Mouse (Mus musculus) spleen, postnatal 4 days (tissue): Measurements from ENCODE around the gene Ubash3a.

Source experiments
- DNase-seq, 2 experiments: peaks; one replicate each; pipeline ENCODE4 v3.0.0; 2022; ENCODE audit warnings: low spot score in 2 of 2

Ubash3a gene

DNA sequence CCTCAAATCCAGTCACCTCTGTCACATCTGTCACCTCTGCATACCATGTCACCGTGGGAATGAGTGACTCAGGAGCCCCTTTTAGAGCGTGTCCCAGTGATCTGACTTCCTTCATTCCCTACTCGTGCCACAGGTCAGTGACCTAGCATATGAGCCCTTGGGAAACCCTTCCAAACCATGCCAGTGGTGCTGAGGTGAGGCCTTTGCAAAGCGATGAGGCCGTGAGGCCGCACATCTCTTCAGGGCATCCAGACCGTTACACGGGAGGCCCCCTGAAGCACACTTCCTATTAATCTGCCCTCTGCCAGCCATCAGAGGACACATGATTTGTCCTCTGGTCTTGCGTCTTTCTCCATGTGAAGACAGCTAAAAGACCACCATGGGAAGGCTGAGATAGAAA lies 71.9 kb downstream of the Ubash3a start:
- no peak for DNase-seq

DNA sequence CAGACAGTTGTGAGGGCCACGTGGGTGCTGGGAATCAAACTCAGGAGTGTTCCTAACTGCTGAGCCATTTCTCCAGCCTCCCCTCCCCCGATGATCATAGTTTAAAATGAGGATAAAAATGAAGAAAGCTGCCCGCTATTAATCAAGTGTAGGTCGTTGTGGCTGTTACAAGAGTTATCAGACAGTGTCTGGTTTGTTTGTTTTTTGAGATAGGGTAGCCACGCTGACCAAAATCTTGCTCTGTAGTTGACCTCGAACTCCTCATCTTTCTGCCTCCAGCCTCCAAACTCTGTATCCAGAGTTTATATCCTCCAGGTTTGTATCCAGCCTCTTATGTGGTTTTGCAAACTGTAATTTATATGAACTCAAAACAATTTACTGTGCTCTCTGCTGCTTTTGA lies 72.6 kb downstream of the Ubash3a start:
- DNase-seq: no peak

- DNase-seq: no peak
Observed at GRCm38 (mm10) chr17:31281830-31282686, 74.4 kb downstream of the Ubash3a start.

DNA sequence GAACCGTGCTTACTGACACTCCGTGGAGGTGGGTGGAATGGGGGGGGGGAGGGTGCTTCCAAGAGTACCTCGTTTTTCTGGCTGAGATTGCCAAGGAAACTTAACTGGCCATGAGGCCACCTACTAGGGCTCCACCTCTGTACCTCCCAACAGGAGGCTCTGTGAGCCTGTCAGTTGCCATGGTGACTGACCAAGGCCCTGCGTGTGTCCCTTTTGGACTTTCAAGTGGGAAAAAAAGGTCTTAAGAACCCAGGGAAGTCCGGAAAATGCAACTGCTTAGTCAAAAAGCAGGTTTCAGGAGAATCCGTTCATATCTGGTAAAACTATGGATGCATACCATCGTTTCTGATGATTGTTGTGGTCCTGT lies 75.0 kb downstream of the Ubash3a start:
- DNase-seq: no peak

GRCm38 (mm10) chr17:31285867-31286266 lies 78.2 kb downstream of the Ubash3a start:
- no peak for DNase-seq

- DNase-seq: no peak
Observed at GRCm38 (mm10) chr17:31286492-31286891, 78.8 kb downstream of the Ubash3a start, which contains the start of gene Slc37a1. Slc37a1 (plus strand) TSS chr17:31286792.

DNA sequence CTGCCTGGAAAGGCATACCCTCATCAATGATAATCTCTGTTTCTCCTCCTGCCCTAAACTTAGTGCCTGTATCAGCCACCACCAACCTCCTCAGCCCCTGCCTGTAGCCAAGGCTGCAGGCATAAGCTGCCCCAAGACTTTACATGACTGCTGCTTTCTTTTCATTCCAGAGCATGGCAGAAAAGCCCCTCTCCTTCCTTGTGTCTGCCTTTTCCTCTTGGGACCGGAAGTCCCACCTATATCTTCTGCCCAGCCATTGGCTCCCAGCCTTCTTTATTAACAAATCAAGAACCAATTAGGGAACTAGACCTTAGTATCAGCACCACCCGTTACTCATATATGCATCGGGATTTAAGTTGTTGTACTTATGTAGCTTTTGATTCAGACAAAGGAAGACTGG lies 79.5 kb downstream of the Ubash3a start:
- DNase-seq: no peak

GRCm38 (mm10) chr17:31288999-31289726 lies 81.5 kb downstream of the Ubash3a start:
- DNase-seq: no peak

- DNase-seq: no peak
Observed at GRCm38 (mm10) chr17:31290311-31290710, 82.6 kb downstream of the Ubash3a start.

DNA sequence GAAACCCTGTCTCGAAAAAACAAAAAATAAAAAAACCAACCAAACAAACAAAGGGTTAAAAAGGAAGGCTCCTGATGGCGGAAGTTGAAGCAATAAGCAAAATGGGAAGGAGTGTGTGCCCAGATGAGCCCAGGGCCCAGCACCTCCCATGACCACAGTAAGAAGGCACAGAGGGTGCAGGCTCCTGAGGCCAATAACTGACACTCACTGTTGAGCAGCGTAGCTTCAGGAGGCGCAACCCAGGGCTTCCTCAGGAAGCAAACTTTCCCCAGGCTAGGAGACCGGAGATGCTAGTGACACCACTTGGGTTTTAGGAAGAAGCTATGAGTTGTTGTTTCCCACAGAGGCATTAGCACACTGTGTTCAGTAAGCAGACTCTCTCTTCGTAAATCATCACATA lies 83.2 kb downstream of the Ubash3a start:
- peak in 1 of 2 experiments; percentile 74 for DNase-seq

GRCm38 (mm10) chr17:31294363-31295214 lies 86.9 kb downstream of the Ubash3a start:
- DNase-seq: peak in 1 of 2 experiments; percentile 83

GRCm38 (mm10) chr17:31295215-31295891 lies 87.7 kb downstream of the Ubash3a start:
- DNase-seq: peak; percentile 76 to 89

- peak; percentile 79 to 90 for DNase-seq
Observed at GRCm38 (mm10) chr17:31295892-31296781, 88.5 kb downstream of the Ubash3a start.
